Mouse (Mus musculus) CD8-positive naive resting alpha-beta T cell, adult 2 months (primary cell): ENCODE data around the gene Rbm15.

ENCODE experiments used
- DNase-seq, 2 experiments: peaks; one replicate each; pipeline ENCODE4 v3.0.0; 2022; ENCODE audit warnings: low read depth in 2 of 2, low spot score in 2 of 2

Gene Rbm15

DNA sequence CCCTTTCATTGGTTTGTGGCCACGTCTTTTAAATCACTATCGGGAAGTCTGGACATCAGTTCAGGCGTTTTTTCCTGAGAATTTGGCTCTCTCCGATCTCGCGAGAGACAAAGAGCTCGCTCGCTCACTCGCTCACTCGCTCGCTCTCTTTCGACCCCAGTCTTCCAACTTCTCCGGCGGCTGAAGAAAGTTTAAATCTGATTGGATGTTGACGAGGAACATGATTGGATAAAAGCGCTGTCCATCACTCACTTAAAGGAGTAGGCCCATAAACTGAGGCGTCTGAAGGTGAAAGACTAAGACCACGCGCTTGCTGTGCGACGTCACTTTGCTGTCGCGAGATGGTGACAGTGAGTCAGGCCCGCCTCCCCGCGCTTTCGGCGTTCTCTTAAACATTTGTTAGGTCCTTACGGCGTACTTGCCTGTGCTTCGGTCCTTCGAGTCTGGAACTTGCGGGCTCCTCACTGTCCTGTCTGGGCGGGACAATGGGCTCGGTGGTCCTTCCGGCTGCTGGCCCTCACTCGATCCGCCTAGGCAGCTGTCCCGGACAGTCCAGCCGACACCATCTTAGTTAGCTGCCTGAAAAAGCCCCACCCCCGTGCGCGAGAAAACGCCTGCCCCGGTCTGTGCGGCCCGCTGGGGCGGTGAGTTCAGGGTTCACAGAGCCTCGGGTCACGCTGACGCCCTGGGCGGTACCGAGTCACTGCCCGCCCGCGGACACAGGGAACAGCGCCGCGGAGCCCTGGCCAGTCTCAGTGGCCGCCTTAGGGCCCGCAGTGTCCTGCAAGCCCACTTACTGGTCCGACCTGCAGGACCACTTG, at the start of gene Rbm15:
Gene Rbm15, minus strand, starts transcription at position 293 of the 821 bp plus-strand sequence.
- DNase-seq, result peak; percentile 93 to 94

DNA sequence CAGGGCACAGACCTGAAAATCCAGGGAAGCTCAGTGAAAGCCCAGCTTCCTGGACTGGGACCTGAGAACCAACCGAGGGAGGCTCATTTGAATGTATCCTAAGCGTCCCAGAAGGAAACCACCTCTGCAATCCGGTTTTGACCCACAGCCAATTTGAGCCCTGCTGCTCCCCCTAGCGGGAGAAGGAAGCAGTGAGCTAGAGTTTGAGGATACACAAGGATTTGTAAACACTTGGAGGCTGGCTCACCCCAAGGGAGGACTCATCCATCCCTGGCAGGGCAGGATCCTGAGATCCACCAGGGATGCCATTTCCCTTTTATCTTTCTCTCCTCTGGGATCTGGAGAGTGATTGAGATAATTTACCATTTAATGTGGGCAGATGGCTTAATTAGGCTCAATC, 45.9 kb upstream of the Rbm15 start:
- DNase-seq, result peak; percentile 14 to 48

DNA sequence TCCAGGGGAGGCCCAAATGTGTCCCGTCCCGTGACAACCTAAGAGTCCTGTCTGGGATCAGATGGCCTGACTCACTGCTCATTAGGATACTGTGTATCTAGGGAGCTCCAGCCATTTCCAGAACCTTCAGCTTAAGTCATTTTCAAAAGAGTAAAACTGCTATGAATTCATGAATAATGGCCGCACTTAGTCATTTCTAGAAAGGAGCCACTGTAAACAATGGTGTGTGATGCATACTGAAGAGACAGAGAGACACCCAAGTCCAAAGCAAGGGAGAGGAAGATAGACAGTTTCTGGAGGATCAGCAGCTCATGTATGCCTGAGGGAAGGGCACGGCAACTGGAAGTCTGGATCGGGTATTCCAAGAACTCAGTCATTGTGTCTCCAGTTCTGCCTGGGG, 45.2 kb upstream of the Rbm15 start:
- no peak for DNase-seq

DNA sequence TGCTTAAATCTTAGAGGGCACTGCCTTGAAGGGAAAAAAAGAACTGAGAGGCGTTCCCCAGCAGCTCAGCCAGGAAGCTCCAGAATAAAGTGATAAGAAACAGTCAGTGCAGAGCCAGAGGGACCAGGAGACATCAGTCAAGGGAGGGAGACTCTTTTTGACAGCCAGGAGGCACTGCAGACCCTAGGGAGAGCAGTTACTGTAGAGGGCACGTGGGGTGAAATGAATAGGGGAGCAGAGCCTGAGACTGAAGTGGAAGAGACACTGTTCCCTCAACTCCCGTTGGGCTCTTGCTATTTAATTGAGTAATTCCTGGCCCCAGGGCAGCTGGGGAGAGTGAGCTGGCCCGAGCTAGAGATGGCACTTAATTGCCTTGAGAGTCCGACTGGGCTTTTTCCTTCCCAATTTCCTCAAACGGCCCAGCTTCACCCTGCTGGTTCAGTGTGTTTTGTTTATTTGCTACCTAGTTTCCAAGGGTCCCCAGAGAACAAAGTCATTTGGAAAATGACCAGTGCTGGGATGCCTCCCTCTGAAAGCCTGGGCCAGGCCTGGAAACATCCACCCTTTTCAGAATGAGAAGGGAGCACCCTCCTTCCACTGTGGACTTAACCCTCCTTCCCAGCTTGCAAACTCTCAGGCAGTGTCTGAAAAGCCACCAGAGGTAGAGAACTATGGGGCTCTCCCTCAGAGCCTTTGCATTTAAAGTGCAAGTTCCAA, 41.6 kb upstream of the Rbm15 start:
- no peak for DNase-seq

DNA sequence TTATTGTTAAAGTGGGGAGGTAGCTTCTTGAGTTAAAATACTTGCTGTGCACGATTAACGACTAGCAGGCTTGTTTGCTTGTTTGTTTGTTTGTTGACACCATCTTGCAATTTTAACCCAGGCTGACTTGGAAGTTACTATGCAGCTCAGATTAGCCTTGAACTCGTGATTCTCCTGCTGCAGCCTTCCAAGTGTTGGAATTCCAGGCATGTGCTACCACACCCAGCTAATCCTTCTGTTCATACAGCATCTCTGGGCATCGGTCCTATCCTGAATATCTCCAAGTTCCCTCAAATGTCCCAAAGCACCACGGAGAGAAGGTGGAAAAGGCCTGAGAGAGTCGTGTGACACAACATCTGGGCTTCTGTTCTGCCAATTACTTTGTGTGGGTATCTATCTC, 35.7 kb upstream of the Rbm15 start:
- DNase-seq, result no peak

DNA sequence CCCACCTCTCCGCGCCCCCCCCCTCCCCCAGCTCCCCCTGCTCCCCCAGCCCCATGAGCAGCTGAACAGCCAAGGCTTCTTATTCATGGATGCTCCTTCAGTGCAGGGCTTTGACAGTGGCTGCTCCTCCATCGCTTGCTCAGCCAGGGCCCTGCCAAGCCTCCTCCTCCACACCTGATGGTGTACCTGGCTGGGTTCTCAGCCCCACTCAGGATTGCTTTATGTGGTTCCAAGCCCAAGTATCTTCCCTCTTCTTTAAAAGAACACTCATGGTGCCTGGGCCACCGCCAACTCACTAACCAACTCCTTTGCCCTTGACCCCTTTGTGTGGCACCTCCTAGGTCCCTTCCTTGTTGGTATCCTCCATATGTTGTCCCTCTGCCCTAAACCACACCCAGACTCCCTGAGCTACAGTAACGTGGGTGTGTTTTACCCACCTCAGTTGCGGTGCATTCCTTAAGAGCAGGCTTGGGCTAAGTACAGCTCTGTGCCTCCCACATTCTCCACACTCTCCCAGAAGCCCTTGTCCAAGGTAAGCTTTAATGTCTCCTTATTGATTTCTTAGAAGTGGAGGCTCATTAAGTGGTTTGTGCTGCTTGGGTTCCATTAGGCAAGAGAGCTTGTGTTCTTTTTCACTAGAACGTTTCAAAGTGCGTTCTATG, 34.6 kb upstream of the Rbm15 start:
- DNase-seq, result no peak

DNA sequence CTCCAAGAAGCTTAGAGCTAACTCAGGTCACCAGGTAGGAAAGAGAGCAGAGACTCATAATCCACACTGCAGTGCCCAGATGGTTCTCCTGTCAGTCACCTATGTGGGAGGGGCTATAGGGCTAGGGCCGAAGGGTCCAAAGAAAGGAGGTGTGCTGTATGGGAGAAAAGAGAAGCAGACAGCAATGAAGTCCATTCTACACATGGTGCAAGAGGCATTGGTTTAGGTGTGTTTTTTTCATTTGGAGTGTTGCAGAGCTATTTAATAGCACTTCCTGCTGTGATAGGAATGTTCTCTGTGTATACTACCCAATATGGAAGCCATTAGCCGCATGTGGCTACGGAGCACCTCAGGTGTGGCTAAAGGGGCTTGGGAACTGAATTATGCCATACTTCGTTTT, 31.9 kb upstream of the Rbm15 start:
- DNase-seq, result no peak

DNA sequence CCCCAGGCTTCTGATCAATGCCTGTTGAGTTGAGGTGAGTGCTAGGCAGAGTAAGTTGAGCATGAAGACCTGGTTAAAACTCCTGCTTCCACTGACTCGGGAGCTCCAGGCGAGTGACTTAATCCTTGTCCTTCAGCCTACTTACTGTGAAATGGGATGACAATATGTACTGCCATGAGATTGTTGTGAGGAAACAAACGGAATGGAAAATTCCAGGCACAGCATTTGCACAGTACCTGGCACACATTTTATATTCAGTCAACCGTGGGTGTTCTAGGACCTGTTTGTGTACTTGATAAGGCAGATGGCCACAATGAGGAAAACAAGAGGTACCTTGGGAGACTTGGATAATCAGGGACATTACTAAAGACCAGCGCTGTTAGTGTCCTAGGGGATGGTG, 29.9 kb upstream of the Rbm15 start:
- no peak for DNase-seq

DNA sequence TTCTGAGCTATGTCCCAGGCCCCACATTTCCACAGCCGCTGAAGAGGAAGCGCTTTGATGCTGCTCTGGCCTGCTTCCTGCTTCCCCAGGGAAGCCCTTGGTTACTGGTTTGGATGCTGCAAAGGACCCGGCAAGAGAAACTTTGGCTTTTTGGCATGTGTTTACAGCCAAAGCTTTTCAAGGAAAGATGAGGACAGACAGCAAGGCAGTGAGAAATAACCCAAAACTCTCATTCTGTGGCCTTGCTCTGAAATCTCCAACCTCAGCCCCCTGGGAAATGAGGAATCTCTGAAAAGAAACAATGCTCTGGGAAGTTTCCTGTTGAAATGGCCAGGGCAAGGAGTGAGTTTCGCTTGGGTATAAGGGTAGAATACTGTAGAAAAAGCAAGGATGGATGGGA, 26.9 kb upstream of the Rbm15 start:
- no peak for DNase-seq

DNA sequence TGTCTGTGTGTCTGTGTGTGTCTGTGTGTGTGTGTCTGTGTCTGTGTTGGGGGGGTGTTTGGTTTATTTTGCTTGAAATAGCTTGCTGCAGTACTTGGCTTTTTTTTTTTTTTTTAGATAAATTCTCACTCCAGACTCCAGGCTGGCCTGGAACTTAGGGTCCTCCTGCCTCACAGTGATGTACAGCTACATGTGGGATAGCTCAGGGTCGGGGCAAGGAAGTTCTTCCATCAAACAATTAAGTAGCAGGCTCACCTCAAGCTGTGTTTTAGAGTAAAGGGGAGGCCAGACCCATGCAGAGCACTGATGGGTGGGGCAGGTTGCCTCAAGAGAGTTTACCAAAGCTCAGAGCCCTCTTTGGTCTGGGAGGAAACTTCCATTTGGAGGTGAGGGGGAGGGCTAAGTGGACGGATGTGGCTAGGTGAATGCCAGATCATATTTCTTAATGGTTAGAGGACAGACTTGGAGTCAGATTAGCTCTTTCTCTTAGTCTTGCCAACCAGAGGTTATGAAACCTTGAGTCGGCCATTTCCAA, 24.3 kb upstream of the Rbm15 start:
- DNase-seq, result no peak

DNA sequence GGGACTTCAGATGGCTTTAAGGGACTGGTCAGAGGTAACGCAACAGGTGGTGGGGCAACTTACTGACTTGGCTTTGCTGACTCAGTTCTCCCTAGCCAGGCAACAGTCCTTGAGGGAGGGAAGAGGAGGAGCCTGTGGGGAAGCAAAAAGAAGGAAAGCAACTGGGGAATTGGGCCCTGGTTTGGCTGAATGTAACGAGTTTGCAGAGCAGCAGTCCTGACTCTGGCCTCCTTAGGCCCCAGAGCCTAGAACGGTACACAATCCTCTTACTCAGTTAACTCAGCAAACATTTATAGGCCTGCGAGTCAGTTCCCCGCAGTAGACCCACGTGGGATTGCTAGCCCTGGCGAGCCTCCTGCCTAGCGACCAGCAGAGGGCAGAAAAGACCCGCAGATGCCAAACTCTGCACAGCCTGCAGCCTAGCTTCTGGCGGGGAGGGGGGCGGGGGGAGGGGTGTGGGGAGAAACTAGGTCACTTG, 23.5 kb upstream of the Rbm15 start:
- DNase-seq, result peak; percentile 24 to 28

DNA sequence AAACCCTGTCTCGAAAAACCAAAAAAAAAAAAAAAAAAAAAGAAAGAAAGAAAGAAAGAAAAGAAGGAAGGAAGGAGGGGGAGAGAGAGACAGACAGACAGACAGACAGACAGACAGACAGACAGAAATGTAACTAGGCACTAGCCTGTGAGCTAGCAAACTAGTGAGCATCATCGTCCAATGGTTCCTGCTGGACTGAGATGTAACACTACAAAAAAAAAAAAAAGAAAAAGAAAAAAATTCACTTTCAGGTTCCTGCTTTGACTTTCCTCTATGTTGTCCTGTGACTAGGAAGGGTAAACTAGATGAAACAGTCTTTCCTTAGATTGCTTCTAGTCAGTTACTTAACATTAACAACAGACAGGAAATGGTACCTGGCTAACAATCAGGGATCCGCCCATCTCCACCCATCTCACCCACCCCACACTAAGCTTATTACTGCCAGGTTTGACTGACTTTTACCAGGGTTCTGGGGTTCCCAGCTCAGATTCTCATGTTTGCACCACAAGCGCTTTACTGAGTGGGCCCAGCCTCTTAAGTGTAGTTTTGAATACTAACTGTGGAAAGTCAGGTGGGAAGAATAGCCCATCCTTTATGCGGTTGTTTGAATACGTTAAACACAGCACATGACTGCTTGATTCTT, 22.3 kb upstream of the Rbm15 start:
- DNase-seq, result no peak

DNA sequence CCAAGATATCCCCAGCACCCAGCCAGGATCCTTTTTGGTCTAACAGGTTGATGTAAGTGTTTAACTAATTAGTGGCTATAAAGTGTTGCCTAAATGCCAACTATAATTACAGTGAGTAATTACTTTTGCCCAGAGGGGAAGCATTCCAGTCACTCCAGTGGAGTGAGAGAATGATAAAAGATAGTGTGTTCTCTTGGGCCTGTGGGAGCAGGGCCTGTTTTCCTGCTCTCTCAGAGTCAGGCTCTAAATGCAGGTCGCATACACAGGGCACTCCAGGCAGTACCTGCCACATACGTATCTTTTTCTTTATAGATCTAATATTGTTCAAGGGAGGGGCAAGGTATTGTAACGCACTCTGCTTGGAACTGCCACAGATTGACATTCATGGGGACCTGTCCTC, 18.2 kb upstream of the Rbm15 start:
- no peak for DNase-seq

DNA sequence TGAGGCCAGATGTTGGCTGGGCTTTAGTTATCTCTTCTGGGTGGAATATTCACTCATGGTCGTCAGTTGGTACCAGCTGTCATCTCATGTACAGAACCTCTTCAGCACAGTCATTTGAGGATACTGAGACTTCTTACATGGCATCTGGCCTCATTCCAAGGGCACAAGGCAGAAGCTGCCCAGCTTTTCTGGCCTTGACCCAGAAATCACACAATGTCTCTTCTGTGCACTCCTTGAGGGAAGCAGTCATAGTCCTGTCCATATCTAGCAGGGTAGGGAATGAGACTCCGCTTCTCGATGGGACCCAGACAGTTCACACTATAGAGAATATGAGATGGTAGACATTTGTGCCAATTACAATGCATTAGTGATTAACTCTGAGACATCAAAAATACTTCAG, 15.5 kb upstream of the Rbm15 start:
- no peak for DNase-seq

DNA sequence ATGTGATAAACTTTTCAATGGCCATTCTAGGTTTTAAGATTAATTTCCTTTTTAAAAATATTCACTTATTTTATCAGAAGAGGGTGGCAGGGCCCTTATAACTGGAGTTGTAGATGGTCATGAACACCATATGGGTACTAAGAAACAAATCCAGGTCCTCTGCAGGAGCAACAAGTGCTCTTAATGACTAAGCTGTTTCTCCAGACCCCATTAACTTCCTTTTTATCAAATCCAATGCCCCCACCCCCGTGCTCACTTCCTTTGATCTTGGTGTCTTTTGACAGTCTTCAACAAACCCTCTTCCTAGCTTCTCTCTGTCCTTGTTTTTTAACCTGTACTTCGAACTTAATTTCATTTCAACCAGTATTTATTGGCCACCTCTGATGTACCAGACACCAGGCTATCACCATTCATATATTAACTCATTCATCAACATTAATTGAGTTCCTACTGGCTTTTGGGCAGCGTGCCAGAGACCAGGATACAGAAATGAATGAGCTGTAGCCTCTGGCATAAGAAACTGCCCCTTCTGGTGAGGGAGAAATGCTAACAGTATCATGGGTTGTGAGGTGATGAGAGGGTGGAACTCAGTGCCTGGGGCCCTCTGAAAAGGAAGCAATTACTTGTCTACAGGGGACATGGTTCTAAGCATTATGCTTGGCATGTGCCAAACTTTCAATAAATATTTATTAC, 11.7 kb upstream of the Rbm15 start:
- DNase-seq, result no peak

DNA sequence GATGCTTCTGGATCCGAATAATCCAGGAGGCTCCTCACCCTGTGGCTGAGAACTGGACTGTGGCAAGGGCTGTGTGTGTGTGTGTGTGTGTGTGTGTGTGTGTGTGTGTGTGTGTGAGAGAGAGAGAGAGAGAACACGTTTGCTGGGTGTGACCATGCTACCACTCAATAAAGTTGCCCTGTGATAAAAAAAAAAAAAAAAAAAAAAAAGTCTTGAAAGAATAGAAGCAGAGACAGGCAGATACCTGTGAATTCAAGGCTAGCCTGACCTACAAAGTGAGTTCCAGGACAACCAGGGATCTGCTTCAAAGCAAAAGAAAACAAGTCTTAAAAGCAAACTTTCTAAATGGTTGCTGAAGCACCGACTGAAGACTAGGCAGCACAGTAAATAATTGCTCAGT, 10.5 kb upstream of the Rbm15 start:
- no peak for DNase-seq

DNA sequence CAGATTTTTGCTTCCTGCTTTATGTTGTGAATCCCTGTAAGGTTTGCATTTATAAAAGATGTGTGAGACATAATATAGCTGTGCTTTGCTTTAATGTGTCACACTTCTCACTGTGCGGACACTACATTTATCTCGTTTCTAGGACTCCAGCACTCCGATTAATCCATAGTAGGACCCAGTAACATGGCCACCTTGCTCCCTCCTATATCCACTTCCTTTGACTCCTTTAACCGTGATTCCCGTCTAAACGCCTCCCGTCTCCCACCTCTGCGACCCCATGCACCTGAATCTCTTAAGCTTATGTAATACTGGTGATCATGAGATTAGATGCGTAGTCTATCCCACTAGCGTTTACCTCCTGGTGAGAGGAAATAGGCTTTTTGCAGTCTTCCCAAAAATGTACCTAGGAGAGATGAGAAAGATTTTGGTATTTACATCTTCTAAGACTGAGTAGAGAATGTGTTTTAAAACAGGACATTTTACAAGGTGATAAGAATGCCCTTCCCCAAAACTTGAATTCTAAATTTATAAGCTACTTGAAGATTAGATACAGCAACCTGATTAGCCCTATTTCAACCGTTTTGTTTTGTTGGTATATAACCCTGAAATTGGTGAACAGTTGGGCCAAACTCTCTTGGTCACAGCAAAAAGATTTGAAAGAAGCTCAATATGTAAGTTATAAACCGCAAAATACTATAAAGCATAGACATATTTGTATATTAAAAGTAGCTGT, 895 bp upstream of the Rbm15 start:
- DNase-seq, result no peak

DNA sequence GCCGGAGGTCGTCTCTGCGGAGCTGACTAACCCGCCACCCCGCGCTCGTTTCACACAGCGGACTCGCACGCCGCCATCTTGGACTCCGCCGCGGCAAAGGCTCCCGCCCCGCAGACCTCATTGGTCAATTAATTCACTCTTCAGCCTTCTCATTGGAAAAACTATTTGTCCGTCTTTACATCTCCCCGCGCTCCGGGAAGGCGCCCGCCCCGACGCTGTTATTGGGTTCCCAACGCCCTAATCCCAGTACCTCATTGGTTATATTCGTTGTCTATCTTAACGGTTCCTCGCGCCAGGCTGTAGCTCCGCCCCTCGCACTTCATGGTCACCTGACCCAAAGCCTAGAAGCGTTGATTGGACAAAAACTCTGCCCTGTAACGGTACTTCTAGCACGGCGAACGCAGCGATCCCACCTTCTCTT, 503 bp downstream of the Rbm15 start:
- DNase-seq, result peak; percentile 92 to 94

DNA sequence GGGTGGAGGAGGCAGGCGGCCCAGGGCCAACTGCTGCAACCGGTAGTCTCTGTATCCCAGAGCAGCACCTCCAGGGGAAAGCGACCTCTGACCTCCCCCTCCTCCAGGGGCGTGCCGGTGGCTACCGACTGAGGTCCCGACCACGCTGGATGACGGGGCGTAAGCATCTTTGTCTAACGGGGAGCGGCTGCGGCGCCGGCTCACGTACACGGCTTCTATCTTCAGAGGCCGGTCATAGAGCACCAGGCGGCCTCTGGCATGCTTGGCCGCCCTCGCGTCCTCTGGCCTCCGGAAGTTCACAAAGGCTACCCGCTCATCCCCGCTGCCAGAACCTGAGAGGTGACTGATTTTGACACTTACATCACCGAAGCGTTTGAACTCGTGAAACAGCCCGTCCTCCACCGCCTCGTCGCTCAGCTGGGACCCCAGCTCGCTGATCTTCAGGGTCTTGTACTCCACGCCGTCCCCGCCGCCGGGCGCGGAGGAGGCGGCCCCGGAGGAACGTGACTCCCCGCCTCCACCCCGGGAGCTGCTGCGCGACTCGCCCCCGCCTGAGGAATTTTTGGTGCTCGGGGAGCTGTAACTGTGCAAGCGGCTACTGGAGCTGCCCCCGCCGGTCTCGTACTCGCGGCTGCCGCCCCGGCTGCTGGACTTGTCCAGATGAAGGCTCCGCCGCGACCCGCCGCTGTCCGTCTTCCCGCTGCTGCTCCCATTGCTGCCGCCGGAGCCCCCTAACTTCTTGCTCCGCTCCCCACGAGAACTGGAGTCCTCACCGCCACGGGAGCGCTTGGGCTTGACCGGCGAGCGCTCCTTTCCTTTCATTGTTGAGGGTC, 1.1 kb downstream of the Rbm15 start:
- DNase-seq, result peak; percentile 10 to 31
